Mouse (Mus musculus) gastrocnemius, adult 2 months (tissue): Measurements from ENCODE around the gene Ifi35. TPM values are rescaled to one million over a fixed set of nuclear protein-coding genes. Genes with fewer than 3 reads are reported as not detected.
A peak's percentile ranks its signal among the peaks of the same experiment; 100 is the strongest.
"Not testable (repeated sequence)": the region's sequence is repeated elsewhere in the genome, so short reads cannot be mapped to it uniquely, and the experiment has no call there.

Experiments
- DNase-seq: peaks from one replicate; pipeline ENCODE4 v3.0.0; 2022
- H3K27ac ChIP-seq: fragments of 200-600 bp; 2 replicates; pipeline ENCODE4 v1.8.1; 2022; ENCODE audit warnings: mild to moderate bottlenecking
- H3K4me3 ChIP-seq: fragments of 200-600 bp; 2 replicates; pipeline ENCODE4 v1.8.1; 2022; ENCODE audit warnings: mild to moderate bottlenecking, moderate library complexity
- CTCF ChIP-seq: fragments of 200-600 bp; IDR thresholded peaks from 2 replicates; pipeline ENCODE4 v1.8.1; 2022; ENCODE audit warnings: antibody characterized with exemption, mild to moderate bottlenecking, moderate library complexity
- intact Hi-C: fragments of 180-260 bp; cut with DNase I; formaldehyde crosslinking; loops from one replicate; pipeline ENCODE4 v1.15.1; 2025
- total RNA-seq, 2 experiments: library from RNA; stranded (reverse); gene quantifications; 2 replicates each; pipeline ENCODE4 v1.2.3; 2021

The Ifi35 gene
- total RNA-seq, 2 experiments from 2014 or later: 8.6 to 14.3 TPM

DNA sequence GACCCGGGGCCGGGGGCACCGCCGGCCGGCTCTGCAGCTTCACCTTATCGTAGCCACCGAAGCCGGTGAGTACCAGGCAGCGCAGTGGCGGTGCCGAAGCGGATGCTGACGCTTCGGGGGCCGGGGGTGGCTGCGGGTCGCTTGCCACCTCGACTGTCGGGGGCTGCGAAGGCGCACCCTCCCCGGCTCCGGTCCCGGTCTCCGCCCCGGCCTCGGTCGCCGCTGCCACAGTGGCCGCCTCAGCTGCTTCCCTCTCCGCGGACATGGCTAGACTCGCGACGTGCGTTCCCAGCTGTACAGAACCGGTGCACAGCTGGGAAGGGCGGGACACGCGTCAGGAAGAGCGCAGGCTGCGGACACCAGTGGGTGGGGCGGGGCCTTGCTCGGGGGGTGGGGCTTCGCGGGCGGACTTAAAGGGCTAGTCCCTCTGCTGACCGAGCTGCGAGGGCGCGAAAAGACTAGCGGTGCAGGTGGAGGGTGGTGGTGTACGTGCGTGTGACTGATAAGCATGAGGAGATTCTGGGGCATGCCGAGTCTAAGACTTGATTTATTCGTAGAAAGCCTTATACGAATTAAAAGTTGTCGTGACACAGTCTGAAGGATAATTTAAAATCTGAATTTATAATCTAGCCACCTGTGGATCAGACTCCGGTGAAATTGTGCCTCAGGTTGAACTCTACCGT lies 17.8 kb downstream of the Ifi35 start, which contains the start of gene Vat1:
Vat1 (minus strand) TSS at position 362 of the 683 bp plus-strand sequence.
- peak within 1 kb of the TSS; percentile 89 for H3K27ac ChIP-seq
- DNase-seq: peak; percentile 87
- peak within 1 kb of the TSS; percentile 94 for H3K4me3 ChIP-seq
- TF ChIP-seq CTCF: peak; percentile 27; the same call in 1 of the 2 replicates
- intact Hi-C loops: loop anchor here (5.0 kb wide), 1 partner anchor 86 kb away; the partner anchor contains the start of genes Brca1 and Nbr1

DNA sequence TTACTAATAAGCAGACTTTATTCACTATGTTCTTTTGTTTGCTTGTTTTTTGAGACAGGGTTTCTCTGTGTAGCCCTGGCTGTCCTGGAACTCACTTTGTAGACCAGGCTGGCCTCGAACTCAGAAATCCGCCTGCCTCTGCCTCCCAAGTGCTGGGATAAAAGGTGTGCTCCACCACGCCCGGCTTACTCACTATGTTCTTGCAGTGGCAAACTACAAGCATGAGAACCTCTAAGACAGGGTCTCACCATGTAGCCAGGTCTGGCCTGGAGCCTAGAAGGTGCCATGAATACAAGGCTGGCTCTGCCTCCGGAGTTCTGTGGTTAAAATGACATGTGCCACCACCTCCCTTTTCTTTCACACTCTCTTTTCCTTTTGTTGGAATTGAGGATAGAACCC lies 18.3 kb downstream of the Ifi35 start:
- Histone ChIP-seq H3K4me3 (peak overlapping the region; percentile 92), H3K27ac (peak overlapping the region; percentile 89)
- not testable (repeated sequence) for DNase-seq
- intact Hi-C loops: loop anchor here (5.0 kb wide), 1 partner anchor 86 kb away; the partner anchor contains the start of genes Brca1 and Nbr1

DNA sequence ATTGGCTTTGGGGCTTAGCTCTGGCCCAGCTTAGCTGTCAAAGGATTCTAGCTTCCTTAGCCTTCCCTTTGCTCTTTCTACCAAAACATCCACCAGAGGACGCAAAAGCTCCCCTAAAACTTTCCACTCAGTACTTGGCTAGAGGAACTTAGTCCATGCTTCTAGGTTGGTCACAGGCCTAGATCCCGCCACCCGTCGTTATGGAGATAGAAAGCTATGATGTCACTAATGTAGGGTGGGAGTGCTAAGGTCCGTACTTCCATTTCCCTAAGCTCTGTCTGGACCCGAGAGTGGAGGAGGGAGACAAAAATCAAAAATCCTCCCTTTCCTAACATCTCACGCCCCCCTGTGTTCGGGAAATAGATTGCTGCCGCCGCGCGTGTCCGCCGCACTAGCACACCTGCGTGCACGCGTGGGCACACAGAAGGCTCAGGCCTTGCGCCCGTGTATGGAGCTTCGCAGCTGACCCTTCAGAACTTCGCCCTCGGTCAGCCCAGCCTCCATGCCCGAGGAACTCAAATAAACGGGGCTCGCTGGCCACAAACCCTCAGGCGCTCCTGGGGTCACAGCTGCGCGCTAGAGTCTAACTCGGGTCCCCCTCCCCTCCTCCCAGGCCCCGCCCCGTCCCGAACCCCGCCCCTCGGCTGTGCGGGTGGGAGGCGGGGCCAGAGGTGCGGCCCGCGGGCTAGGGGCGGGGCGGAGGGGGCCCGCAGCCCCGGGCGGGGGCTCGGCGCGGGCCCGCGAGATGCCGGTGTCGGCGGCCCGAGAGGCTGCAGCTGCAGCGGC lies 19.5 kb downstream of the Ifi35 start:
- intact Hi-C loops: loop anchor here (5.0 kb wide), 1 partner anchor 85 kb away; the partner anchor contains the start of genes Brca1 and Nbr1
- DNase-seq: peak; percentile 80
- H3K4me3 ChIP-seq: peak overlapping the region; percentile 94
- peak overlapping the region; percentile 85 for H3K27ac ChIP-seq
- peak; percentile 65 for TF ChIP-seq CTCF

DNA sequence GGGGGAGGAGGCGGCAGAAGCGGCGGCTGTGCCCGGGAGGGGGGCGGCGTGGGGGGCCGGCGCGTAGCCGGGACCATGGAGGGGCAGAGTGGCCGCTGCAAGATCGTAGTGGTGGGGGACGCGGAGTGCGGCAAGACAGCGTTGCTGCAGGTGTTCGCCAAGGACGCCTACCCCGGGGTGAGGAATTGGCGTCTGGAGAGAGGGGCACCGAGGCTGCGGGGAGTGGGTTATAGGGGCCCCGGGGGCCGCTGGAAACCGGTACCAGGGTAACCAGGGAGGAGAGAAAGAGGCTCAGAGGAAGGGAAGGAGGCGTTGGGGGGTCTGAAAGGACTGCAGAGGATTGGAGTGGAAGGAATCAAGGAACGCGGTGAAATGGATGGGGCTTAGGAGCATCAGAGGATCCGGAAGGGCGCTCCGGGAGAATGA lies 20.1 kb downstream of the Ifi35 start:
- no peak for TF ChIP-seq CTCF
- H3K4me3 ChIP-seq: peak overlapping the region; percentile 94
- peak overlapping the region; percentile 85 for H3K27ac ChIP-seq
- intact Hi-C loops: loop anchor here (5.0 kb wide), 1 partner anchor 84 kb away; the partner anchor contains the start of genes Brca1 and Nbr1
- DNase-seq: no peak

DNA sequence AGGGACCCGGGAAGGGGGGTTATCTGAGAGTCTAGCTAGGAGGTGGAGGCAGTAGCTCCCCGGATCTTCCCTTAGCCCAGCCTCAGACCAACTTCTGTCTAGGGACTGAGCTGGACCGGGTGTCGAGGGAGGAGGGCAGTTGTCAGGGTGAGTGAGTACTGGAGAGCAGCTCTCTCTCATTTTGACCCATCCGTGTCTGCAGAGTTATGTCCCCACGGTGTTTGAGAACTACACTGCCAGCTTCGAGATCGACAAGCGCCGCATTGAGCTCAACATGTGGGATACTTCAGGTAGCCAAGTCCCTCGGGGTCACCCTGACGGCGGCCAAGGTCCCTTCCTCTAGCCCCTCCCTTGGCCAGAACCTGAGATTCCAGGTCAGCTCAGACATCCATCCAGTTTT lies 20.5 kb downstream of the Ifi35 start:
- Histone ChIP-seq H3K27ac (peak overlapping the region; percentile 85), H3K4me3 (peak overlapping the region; percentile 94)
- no peak for DNase-seq
- intact Hi-C loops: loop anchor here (5.0 kb wide), 1 partner anchor 84 kb away; the partner anchor contains the start of genes Brca1 and Nbr1
- TF ChIP-seq CTCF: no peak

DNA sequence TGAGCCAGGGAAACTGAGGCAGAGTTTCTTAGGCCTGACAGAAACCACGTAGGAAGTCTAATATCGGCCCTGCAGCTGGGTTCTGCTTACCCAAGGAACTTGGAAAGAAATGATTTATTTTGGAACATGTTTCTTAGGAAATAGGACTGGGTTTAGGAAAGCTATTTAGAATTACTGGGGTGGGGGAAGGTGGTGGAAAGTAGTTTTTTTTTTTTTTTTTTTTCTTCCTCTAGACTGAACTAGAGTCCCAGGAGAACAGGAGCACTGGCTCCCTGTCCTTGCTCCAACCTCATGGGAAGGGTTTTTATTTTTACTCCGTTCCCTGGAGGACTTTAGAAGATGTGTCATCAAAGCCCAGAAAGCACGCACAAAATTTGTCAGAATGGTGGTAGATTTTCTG lies 20.9 kb downstream of the Ifi35 start:
- peak overlapping the region; percentile 85 for H3K27ac ChIP-seq
- intact Hi-C loops: loop anchor here (5.0 kb wide), 1 partner anchor 83 kb away; the partner anchor contains the start of genes Brca1 and Nbr1
- DNase-seq: no peak
- TF ChIP-seq CTCF: no peak
- peak overlapping the region; percentile 94 for H3K4me3 ChIP-seq

DNA sequence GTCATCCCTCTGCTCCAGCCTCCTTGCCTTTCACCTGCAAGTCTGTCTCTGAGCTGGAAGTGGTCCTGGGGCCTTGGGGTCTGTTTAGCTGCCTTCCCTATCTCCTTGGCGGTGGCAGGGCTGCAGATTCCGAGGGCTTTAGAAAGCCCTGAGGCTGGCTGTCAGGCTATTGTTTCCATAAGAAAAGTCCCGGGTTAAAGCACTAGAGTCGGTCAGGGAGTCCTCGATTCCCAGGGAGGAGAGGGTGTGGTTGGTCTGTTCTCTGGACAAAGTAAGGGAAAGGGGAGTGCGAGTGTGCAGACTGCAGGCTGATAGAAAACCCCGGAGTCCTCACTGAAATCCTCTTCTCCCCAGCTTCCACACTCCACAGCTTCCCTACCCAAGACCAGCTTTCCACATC lies 22.0 kb downstream of the Ifi35 start:
- DNase-seq: no peak
- H3K27ac ChIP-seq: no peak overlapping the region
- no peak for TF ChIP-seq CTCF
- H3K4me3 ChIP-seq: no peak overlapping the region
- intact Hi-C loops: no loop called here

DNA sequence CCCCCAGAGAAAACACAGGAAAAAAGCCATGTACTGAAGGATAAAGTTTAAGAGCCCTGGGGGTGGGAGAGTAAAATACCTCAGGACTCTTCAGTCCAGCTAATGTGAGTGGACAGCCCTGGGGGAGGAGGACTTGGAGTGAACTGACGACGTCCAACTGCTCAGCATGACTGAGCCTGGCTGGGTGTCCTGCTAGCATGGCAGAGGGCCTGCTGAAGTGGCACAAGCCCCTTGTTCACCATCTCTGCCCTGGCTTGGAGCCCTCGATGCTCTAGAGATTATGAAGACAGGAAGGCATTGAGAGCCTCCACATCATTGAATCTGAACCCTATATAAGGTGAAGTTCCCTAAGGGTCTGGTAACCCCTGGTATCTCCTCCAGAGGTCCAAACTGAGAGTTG lies 23.7 kb downstream of the Ifi35 start:
- no peak overlapping the region for H3K27ac ChIP-seq
- intact Hi-C loops: no loop called here
- no peak overlapping the region for H3K4me3 ChIP-seq
- DNase-seq: no peak
- no peak for TF ChIP-seq CTCF

DNA sequence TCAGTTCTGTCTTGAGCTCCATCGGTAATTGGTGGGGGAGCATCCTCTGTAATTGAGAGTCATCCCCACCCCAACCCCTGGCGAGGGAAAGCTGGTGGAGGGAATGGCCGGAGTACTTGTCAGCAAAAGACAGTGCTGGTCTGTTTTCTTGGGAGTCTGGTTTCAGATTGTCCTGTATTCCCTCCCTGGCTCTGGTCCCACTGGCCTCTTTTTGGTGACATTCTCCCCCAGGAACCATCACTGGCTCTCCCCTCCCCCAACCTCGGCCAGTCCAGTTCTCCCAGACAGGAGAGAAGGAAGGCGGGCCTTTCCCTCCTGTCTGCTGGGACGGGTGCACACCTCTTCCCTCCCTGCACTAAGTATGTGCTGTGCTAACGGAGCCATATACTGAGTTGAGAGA lies 24.1 kb downstream of the Ifi35 start:
- no peak for DNase-seq
- Histone ChIP-seq H3K27ac (no peak overlapping the region), H3K4me3 (no peak overlapping the region)
- TF ChIP-seq CTCF: no peak
- intact Hi-C loops: no loop called here

DNA sequence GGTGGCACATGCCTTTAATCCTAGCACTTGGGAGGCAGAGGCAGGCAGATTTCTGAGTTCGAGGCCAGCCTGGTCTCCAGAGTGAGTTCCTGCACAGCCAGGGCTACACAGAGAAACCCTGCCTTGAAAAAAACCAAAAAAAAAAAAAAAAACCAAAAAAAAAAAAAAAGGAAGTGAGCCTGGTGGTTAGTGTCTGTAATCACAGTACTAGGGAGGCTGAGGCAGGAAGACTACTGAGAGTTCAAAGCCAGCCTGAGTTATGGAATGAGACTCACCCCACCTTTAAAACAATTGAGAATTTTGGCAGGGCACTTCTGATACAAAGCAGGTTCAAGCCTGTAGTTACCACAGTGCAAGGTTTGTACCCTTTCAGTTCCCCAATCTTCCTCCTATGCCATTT lies 25.5 kb downstream of the Ifi35 start:
- H3K4me3 ChIP-seq, intact Hi-C loops, DNase-seq, H3K27ac ChIP-seq: not testable (repeated sequence)

DNA sequence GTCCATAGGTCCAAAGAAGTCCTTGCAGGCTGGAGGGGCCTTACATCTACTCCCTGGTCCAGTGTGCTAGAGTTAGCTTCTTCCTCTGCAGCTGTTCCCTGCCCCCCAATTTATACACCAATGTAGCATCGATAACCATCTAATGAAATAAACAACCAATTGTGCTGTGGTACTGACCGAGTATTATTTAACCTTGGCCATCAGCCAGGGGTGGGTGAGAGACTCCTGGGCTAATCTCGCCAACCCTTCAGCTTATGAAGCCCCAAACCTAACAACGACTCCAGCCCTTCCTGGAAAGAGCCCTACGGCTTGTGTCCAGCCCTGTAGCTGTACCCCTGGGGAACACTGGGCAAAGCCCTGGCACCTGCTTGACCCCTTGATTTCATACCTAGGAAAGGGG lies 26.1 kb downstream of the Ifi35 start:
- no peak overlapping the region for H3K27ac ChIP-seq
- intact Hi-C loops: no loop called here
- H3K4me3 ChIP-seq: no peak overlapping the region
- no peak for DNase-seq
- no peak for TF ChIP-seq CTCF

DNA sequence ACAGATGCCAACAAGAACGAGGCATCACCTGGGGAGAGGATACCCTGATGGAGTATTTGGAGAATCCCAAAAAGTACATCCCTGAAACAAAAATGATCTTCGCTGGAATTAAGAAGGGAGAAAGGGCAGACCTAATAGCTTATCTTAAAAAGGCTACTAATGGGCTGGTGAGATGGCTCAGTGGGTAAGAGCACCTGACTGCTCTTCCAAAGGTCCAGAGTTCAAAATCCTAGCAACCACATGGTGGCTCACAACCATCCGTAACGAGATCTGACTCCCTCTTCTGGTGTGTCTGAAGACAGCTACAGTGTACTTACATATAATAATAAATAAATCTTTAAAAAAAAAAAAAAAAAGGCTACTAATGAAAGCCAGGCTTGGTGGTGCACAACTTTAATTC lies 28.2 kb downstream of the Ifi35 start:
- DNase-seq, H3K27ac ChIP-seq, H3K4me3 ChIP-seq, intact Hi-C loops: not testable (repeated sequence)

DNA sequence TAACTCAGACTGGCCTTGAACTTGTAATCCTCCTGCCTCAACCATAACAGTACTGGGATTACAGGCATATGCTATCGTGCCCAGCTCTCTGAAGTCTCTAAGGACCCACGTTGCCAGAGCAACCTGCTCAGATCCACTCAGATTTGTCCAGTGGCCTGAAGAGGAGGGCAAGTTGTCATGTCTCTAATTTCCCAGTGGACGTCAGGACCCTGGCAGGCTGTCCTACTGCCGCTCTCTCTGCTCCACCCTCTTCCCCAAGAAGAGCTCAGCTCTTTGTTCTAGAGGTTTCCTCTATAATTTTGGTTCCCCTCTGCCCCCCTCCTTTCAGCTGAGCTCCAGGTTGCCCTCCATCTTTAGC lies 29.0 kb downstream of the Ifi35 start:
- Histone ChIP-seq H3K4me3 (no peak overlapping the region), H3K27ac (no peak overlapping the region)
- DNase-seq: no peak
- TF ChIP-seq CTCF: no peak
- intact Hi-C loops: no loop called here
